Mouse (Mus musculus): ENCODE data around the gene Cap2. TPM values are rescaled to one million over a fixed set of nuclear protein-coding genes. Genes with fewer than 3 reads are reported as not detected.

Cap2 gene
- polyA plus RNA-seq, 1 experiment from 2014 or later = 0.47 TPM

DNA sequence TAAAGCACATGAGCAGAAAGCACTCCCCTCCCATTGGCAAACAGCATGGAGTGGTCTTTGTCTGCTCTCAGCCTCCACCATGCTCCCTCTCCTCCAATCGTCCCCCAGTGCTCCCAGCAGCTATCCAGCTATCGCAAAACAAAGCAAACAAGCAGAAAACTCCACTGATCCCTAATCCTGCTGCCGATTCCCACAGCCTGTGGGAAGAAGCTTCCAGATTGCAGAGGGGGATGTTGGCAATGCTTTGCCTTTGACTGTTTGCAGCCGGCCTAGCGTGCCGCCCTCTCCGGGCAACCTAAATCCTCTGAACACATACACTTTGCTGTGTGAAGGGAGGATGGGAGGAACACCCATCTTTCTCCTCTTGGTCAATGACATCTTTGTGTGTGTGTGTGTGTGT is 83.2 kb downstream of the Cap2 start:
- Histone ChIP-seq H3K9ac (replicated peaks) (no peak overlapping the region), H3K4me3 (ENCODE audit: low read depth, low read length) (no peak overlapping the region), H3K27ac (ENCODE audit: low read depth) (no peak overlapping the region), H3K9me3 (ENCODE audit: low read length) (no peaks in the 10 kb centered on the region), H3K27me3 (ENCODE audit: insufficient read depth, low read length) (no peaks in the 10 kb centered on the region), H3K4me1 (ENCODE audit: insufficient read depth) (no peaks in the 10 kb centered on the region), H3K4me2 (ENCODE audit: low read depth, low read length) (no peak overlapping the region), H3K36me3 (replicated peaks; ENCODE audit: insufficient read depth, low read length) (no peaks in the 10 kb centered on the region)
- DNase-seq = no peak
- ATAC-seq = no peak
- TF ChIP-seq CTCF (IDR thresholded peaks at IDR 0.05; ENCODE audit: low read depth) = no peak
- TF ChIP-seq EP300 (IDR thresholded peaks at IDR 0.05; ENCODE audit: low read depth) = no peak
- 75% methylated on average over 7 of the region's 7 CpGs for WGBS (ENCODE audit: insufficient replicate concordance)

DNA sequence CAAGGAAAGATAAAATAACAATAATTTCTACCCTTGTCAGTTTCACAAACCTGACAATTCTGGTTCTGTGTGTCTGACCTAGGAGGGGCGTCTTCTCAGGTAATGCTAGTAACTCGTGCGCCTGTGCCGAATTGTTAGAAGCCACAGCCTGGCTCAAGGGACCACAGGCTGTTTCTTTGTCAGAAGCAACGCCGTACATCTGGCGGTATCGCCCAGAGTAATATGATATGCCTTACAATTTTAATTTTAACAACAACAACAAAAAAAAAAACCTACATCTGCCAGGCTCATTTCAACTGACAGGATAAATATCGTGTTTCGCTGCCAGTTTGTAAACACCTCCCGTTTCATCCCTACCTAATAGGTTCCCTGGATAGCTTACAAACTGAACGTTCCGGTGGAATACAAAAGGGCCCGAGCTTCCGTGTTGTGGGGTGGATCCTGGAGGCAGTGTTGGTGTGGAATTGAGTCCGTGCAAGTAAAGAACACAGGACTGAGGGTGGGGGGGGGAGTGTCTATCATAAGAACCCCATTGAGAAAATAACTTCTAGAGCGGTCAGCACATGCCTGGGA is 86.2 kb downstream of the Cap2 start:
- WGBS (ENCODE audit: insufficient replicate concordance) = 85% methylated on average over 17 of the region's 17 CpGs
- H3K9ac ChIP-seq (replicated peaks) = no peak overlapping the region

GRCm38 (mm10) chr13:46588606-46589005 is 87.0 kb downstream of the Cap2 start:
- TF ChIP-seq EP300 (IDR thresholded peaks at IDR 0.05; ENCODE audit: low read depth) (no peak), CTCF (IDR thresholded peaks at IDR 0.05; ENCODE audit: low read depth) (no peak)
- Histone ChIP-seq H3K27ac (ENCODE audit: low read depth) (no peak overlapping the region), H3K27me3 (ENCODE audit: insufficient read depth, low read length) (no peaks in the 10 kb centered on the region), H3K4me1 (ENCODE audit: insufficient read depth) (no peaks in the 10 kb centered on the region), H3K4me3 (ENCODE audit: low read depth, low read length) (no peak overlapping the region), H3K36me3 (replicated peaks; ENCODE audit: insufficient read depth, low read length) (no peaks in the 10 kb centered on the region), H3K4me2 (ENCODE audit: low read depth, low read length) (no peak overlapping the region), H3K9ac (replicated peaks) (no peak overlapping the region), H3K9me3 (ENCODE audit: low read length) (no peaks in the 10 kb centered on the region)
- no peak for ATAC-seq
- 87% methylated on average over 5 of the region's 5 CpGs for WGBS (ENCODE audit: insufficient replicate concordance)
- DNase-seq = no peak

More for the DNA sequence above, 86.2 kb downstream of the Cap2 start:
- Histone ChIP-seq H3K4me3 (ENCODE audit: low read depth, low read length) (no peak overlapping the region), H3K4me1 (ENCODE audit: insufficient read depth) (no peaks in the 10 kb centered on the region), H3K9me3 (ENCODE audit: low read length) (no peaks in the 10 kb centered on the region), H3K36me3 (replicated peaks; ENCODE audit: insufficient read depth, low read length) (no peaks in the 10 kb centered on the region), H3K27ac (ENCODE audit: low read depth) (no peak overlapping the region), H3K4me2 (ENCODE audit: low read depth, low read length) (no peak overlapping the region), H3K27me3 (ENCODE audit: insufficient read depth, low read length) (no peaks in the 10 kb centered on the region)
- no peak for TF ChIP-seq CTCF (IDR thresholded peaks at IDR 0.05; ENCODE audit: low read depth)
- TF ChIP-seq EP300 (IDR thresholded peaks at IDR 0.05; ENCODE audit: low read depth) = no peak
- no peak for ATAC-seq
- DNase-seq = no peak

- DNase-seq = no peak
- H3K27me3 ChIP-seq (ENCODE audit: insufficient read depth, low read length) = no peaks in the 10 kb centered on the region
- H3K4me2 ChIP-seq (ENCODE audit: low read depth, low read length) = no peak overlapping the region
- H3K36me3 ChIP-seq (replicated peaks; ENCODE audit: insufficient read depth, low read length) = no peaks in the 10 kb centered on the region
- H3K27ac ChIP-seq (ENCODE audit: low read depth) = no peak overlapping the region
- WGBS (ENCODE audit: insufficient replicate concordance) = 77% methylated on average over 4 of the region's 4 CpGs
- H3K9ac ChIP-seq (replicated peaks) = no peak overlapping the region
- ATAC-seq = no peak
- TF ChIP-seq CTCF (IDR thresholded peaks at IDR 0.05; ENCODE audit: low read depth) (no peak), EP300 (IDR thresholded peaks at IDR 0.05; ENCODE audit: low read depth) (no peak)
- H3K4me3 ChIP-seq (ENCODE audit: low read depth, low read length) = no peak overlapping the region
- no peaks in the 10 kb centered on the region for H3K9me3 ChIP-seq (ENCODE audit: low read length)
- no peaks in the 10 kb centered on the region for H3K4me1 ChIP-seq (ENCODE audit: insufficient read depth)
Measured at GRCm38 (mm10) chr13:46590885-46591284, 89.2 kb downstream of the Cap2 start.

- no peak overlapping the region for H3K4me2 ChIP-seq (ENCODE audit: low read depth, low read length)
- no peaks in the 10 kb centered on the region for H3K27me3 ChIP-seq (ENCODE audit: insufficient read depth, low read length)
- TF ChIP-seq EP300 (IDR thresholded peaks at IDR 0.05; ENCODE audit: low read depth) (no peak), CTCF (IDR thresholded peaks at IDR 0.05; ENCODE audit: low read depth) (no peak)
- ATAC-seq (no peak), DNase-seq (no peak)
- H3K36me3 ChIP-seq (replicated peaks; ENCODE audit: insufficient read depth, low read length) = no peaks in the 10 kb centered on the region
- H3K4me3 ChIP-seq (ENCODE audit: low read depth, low read length) = no peak overlapping the region
- H3K4me1 ChIP-seq (ENCODE audit: insufficient read depth) = no peaks in the 10 kb centered on the region
- no peaks in the 10 kb centered on the region for H3K9me3 ChIP-seq (ENCODE audit: low read length)
- H3K9ac ChIP-seq (replicated peaks) = no peak overlapping the region
- no peak overlapping the region for H3K27ac ChIP-seq (ENCODE audit: low read depth)
- 71% methylated on average over 5 of the region's 5 CpGs for WGBS (ENCODE audit: insufficient replicate concordance)
Measured at GRCm38 (mm10) chr13:46600694-46601093, 99.0 kb downstream of the Cap2 start.

DNA sequence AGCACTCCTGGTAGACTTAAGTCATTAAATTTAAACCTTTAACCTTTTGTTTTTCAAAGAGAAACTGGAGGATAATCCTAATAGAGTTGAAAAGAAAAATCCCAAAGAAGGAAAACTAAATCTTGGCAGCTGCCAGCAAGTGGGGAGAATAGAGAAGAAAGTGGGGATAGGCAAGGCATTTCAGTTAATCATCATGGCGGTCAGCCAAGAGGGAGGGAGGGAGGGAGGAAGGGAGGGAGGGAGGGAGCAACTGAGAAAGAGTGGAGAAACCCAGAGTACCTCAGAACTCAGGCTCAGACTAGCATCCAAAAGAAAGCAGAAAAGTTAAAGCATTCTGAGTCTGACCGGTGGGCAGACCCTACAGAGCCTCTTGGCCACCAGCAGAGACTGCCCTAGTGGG is 99.7 kb downstream of the Cap2 start:
- 69% methylated on average over 2 of the region's 2 CpGs for WGBS (ENCODE audit: insufficient replicate concordance)
- Histone ChIP-seq H3K4me2 (ENCODE audit: low read depth, low read length) (no peak overlapping the region), H3K4me3 (ENCODE audit: low read depth, low read length) (no peak overlapping the region), H3K9me3 (ENCODE audit: low read length) (no peaks in the 10 kb centered on the region), H3K9ac (replicated peaks) (no peak overlapping the region), H3K4me1 (ENCODE audit: insufficient read depth) (no peaks in the 10 kb centered on the region), H3K36me3 (replicated peaks; ENCODE audit: insufficient read depth, low read length) (no peaks in the 10 kb centered on the region), H3K27me3 (ENCODE audit: insufficient read depth, low read length) (no peaks in the 10 kb centered on the region), H3K27ac (ENCODE audit: low read depth) (no peak overlapping the region)
- no peak for TF ChIP-seq CTCF (IDR thresholded peaks at IDR 0.05; ENCODE audit: low read depth)
- TF ChIP-seq EP300 (IDR thresholded peaks at IDR 0.05; ENCODE audit: low read depth) = no peak
- ATAC-seq (no peak), DNase-seq (no peak)

DNA sequence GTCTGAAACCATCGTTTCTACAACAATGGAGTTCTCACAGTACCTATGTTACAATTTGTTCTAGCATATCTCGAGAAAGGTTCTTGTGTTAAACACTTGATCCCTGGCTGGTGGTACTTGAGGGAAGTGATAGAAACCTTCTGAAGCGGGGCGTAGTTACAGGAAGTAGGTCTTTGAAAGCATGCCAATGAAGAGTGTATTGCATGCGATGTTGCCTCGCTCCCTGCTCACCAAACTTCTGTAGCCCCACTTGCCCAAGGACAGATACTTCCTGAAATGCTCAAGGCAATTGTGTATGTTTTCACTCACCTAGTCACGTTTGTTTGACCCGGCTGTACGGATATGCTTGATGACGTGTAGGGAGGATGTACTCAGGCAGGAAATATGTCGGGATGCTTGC is 101.0 kb downstream of the Cap2 start:
- Histone ChIP-seq H3K36me3 (replicated peaks; ENCODE audit: insufficient read depth, low read length) (no peaks in the 10 kb centered on the region), H3K9ac (replicated peaks) (no peak overlapping the region), H3K4me3 (ENCODE audit: low read depth, low read length) (no peak overlapping the region), H3K4me2 (ENCODE audit: low read depth, low read length) (no peak overlapping the region), H3K4me1 (ENCODE audit: insufficient read depth) (no peaks in the 10 kb centered on the region), H3K27ac (ENCODE audit: low read depth) (no peak overlapping the region), H3K9me3 (ENCODE audit: low read length) (no peaks in the 10 kb centered on the region), H3K27me3 (ENCODE audit: insufficient read depth, low read length) (no peaks in the 10 kb centered on the region)
- TF ChIP-seq EP300 (IDR thresholded peaks at IDR 0.05; ENCODE audit: low read depth) = no peak
- no peak for TF ChIP-seq CTCF (IDR thresholded peaks at IDR 0.05; ENCODE audit: low read depth)
- no peak for DNase-seq
- 75% methylated on average over 11 of the region's 11 CpGs for WGBS (ENCODE audit: insufficient replicate concordance)
- no peak for ATAC-seq
